ENCODE assay signal across 17 mouse cellular contexts in the genomic region with DNA sequence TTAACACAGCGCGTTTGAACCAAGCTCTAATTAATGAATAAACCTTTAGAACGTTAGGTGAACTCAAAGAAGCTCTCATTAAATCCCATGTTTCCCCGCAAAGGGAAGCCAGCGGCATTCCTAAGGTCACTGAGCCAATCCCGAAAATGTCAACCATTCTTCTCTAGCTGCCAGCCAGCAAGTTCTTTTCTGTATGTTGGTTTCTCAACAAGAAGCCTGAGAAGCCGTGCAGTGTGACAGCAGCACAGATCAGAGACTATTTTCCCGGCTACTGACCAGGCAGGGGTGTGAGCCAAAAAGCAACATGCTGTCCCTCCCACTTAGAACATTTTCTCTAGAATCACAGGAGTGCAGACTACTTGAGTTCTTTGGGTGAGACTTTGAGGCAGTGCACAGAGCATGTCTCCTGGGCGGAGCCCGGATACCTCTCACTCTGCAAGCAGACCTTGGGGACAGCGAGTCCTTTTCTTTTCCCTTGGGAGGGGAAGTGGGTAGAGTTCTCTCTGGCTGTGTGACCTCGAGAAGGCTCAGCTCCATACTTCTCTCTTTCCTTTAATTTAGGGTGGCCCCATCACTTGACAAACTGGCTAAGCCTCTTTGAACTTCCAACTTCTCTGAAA.
A peak's percentile ranks its signal among the peaks of the same experiment; 100 is the strongest.
DNase-seq lines count a peak whose midpoint lies in the region; ATAC-seq and TF ChIP-seq lines count a peak whose summit lies in the region.
"Had no signal": no experiment of that assay in that cellular context is flagged by ENCODE, and none has a peak within 500 bp of the region (broad histone marks: within the 10 kb centered on the region; RNA-seq: fewer than 3 reads in every experiment).

No protein-coding gene starts in this region.

- no peak overlapping the region for H3K27ac ChIP-seq in cerebellum, adult 2 months (ENCODE audit: insufficient read depth, low read length)
- H3K27ac ChIP-seq: embryonic facial prominence, embryonic 15.5 days; forebrain, embryonic 13.5 days; macrophage; neural tube, embryonic 12.5 days had no signal

- no peaks in the 10 kb centered on the region for H3K27me3 ChIP-seq in cerebellum, adult 2 months (ENCODE audit: control insufficient read depth, insufficient read depth, low read length)
- H3K27me3 ChIP-seq: embryonic facial prominence, embryonic 15.5 days; neural tube, embryonic 12.5 days had no signal

- peak; percentile 31 for ATAC-seq in frontal cortex, adult (ENCODE audit: low TSS enrichment)
- ATAC-seq: forebrain, embryonic 13.5 days had no signal

- TF ChIP-seq POLR2A in cerebellum, adult 2 months (IDR thresholded peaks at IDR 0.05; ENCODE audit: borderline replicate concordance, insufficient read depth, low read length): no peak

- TF ChIP-seq CTCF in cerebellum, adult 2 months (IDR thresholded peaks at IDR 0.05; ENCODE audit: borderline replicate concordance, insufficient read depth, low read depth, low read length): no peak

- DNase-seq in frontal cortex, postnatal 25 days (ENCODE audit: low spot score in 2 of 2): no peak
- DNase-seq in B cell, adult 2 months: peak; percentile 49 to 51
- peak; percentile 47 to 54 for DNase-seq in kidney, adult 8-10 months
- DNase-seq in skeletal muscle tissue, adult 2 months (ENCODE audit: low read depth, low spot score): peak; percentile 16
- DNase-seq in cerebellum, adult 2 months: no peak
- DNase-seq in right cerebral cortex, postnatal 4 days: no peak
- no peak for DNase-seq in layer of hippocampus, adult 9-11 months
- DNase-seq: cerebellum, adult 11 months; gastrocnemius, postnatal 14 days; heart, postnatal 14 days; retina, postnatal 1 day; thymus, postnatal 14 days had no signal

- WGBS in cerebellum, adult 2 months: 54% methylated on average over 12 of the region's 12 CpGs

- peaks cover 2% of the 10 kb centered on the region; the same call in 1 of the 2 replicates for H3K4me1 ChIP-seq in cerebellum, adult 2 months (ENCODE audit: control insufficient read depth, insufficient read depth, low read length)
- H3K4me1 ChIP-seq: embryonic facial prominence, embryonic 15.5 days; neural tube, embryonic 12.5 days had no signal

- H3K4me3 ChIP-seq in cerebellum, adult 2 months (replicated peaks; ENCODE audit: insufficient read depth, low read depth, low read length): no peak overlapping the region
- H3K4me3 ChIP-seq: embryonic facial prominence, embryonic 15.5 days; forebrain, embryonic 13.5 days; neural tube, embryonic 12.5 days had no signal

Comparison
In these comparisons a context has a peak if more than half of its experiments do, and no peak if none do; other contexts are left out.
1. DNase-seq: peak in B cell, adult 2 months (2 of 2), kidney, adult 8-10 months (2 of 2) and skeletal muscle tissue, adult 2 months (single experiment); none in frontal cortex, postnatal 25 days (0 of 2), cerebellum, adult 2 months (0 of 2), right cerebral cortex, postnatal 4 days (single experiment) and layer of hippocampus, adult 9-11 months (single experiment).